Mouse (Mus musculus) olfactory bulb, adult 2 months (tissue): Measurements from ENCODE around the gene 1500011B03Rik. TPM values are rescaled to one million over a fixed set of nuclear protein-coding genes. Genes with fewer than 3 reads are reported as not detected.

Experiments
- H3K27ac ChIP-seq: fragments of 200-500 bp; 2 replicates; pipeline ENCODE4 v1.5.1; 2012; ENCODE audit warnings: low read depth, low read length; ENCODE audit not compliant: insufficient read depth
- H3K4me1 ChIP-seq: fragments of 200-500 bp; 2 replicates; pipeline ENCODE4 v1.6.1; 2012; ENCODE audit warnings: low read length; ENCODE audit not compliant: control insufficient read depth, insufficient read depth
- H3K4me3 ChIP-seq: fragments of 200-500 bp; 2 replicates; pipeline ENCODE4 v1.5.1; 2012; ENCODE audit warnings: mild to moderate bottlenecking, low read depth, low read length, moderate library complexity; ENCODE audit not compliant: insufficient read depth
- CTCF ChIP-seq: fragments of 200-500 bp; IDR thresholded peaks from 2 replicates; pipeline ENCODE4 v1.5.1; 2012; ENCODE audit warnings: low read depth, mild to moderate bottlenecking, low read length, moderate library complexity; ENCODE audit not compliant: insufficient read depth
- POLR2A ChIP-seq: fragments of 200-500 bp; IDR thresholded peaks from 2 replicates; pipeline ENCODE4 v1.6.1; 2012; ENCODE audit warnings: mild to moderate bottlenecking, low read depth, low read length, moderate library complexity; ENCODE audit not compliant: insufficient read depth
- WGBS: fragments of 180-500 bp; shearing (Covaris S2); methylation state at CpG from one replicate; pipeline ENCODE4 v1.1.7; 2018; 5-methylcytosine and 5-hydroxymethylcytosine counted together
- polyA plus RNA-seq: library from polyadenylated mRNA; stranded (reverse); fragments of >200 nt; gene quantifications from 2 replicates; pipeline ENCODE4 v1.2.4, GENCODE M21; 2012; ENCODE audit warnings: low replicate concordance; ENCODE audit not compliant: missing spikeins, insufficient read depth, insufficient read length

The 1500011B03Rik gene
- polyA plus RNA-seq, 1 experiment = not detected

GRCm38 (mm10) chr5:114779956-114780489 is 43.2 kb downstream of the 1500011B03Rik start:
- Histone ChIP-seq H3K4me3 (no peak overlapping the region), H3K4me1 (peaks cover 41% of the 10 kb centered on the region), H3K27ac (no peak overlapping the region)
- TF ChIP-seq CTCF (no peak), POLR2A (no peak)
- 65% methylated on average over 7 of the region's 7 CpGs for WGBS

GRCm38 (mm10) chr5:114776174-114776573 is 47.1 kb downstream of the 1500011B03Rik start:
- TF ChIP-seq POLR2A (no peak), CTCF (no peak)
- Histone ChIP-seq H3K4me1 (peaks cover 28% of the 10 kb centered on the region), H3K27ac (no peak overlapping the region), H3K4me3 (peak overlapping the region; percentile 76; the same call in 1 of the 2 replicates)
- 35% methylated on average over 7 of the region's 7 CpGs for WGBS

- peak within 1 kb of the TSS; percentile 76 for H3K4me3 ChIP-seq
- peaks cover 20% of the 10 kb centered on the region for H3K4me1 ChIP-seq
- H3K27ac ChIP-seq = peak within 1 kb of the TSS; percentile 96
- under 1% methylated on average over 63 of the region's 63 CpGs for WGBS
- TF ChIP-seq POLR2A (no peak), CTCF (no peak)
Observed at GRCm38 (mm10) chr5:114775056-114775979, 48.0 kb downstream of the 1500011B03Rik start, which contains the start of gene Git2. Gene Git2, minus strand, starts transcription at chr5:114775517.

GRCm38 (mm10) chr5:114774403-114775051 is 48.7 kb downstream of the 1500011B03Rik start, which contains the start of gene Ankrd13a:
Gene Ankrd13a, plus strand, starts transcription at chr5:114774677.
- Histone ChIP-seq H3K4me3 (peak within 1 kb of the TSS; percentile 90), H3K4me1 (peaks cover 17% of the 10 kb centered on the region), H3K27ac (peak within 1 kb of the TSS; percentile 96)
- under 1% methylated on average over 72 of the region's 73 CpGs for WGBS
- TF ChIP-seq CTCF = no peak
- TF ChIP-seq POLR2A = peak; percentile 42

GRCm38 (mm10) chr5:114773780-114774179 is 49.5 kb downstream of the 1500011B03Rik start:
- H3K4me3 ChIP-seq = peak overlapping the region; percentile 76
- peak overlapping the region; percentile 78 for H3K27ac ChIP-seq
- under 1% methylated on average over 11 of the region's 11 CpGs for WGBS
- H3K4me1 ChIP-seq = peaks cover 16% of the 10 kb centered on the region
- TF ChIP-seq POLR2A (no peak), CTCF (no peak)

GRCm38 (mm10) chr5:114773211-114773710 is 50.0 kb downstream of the 1500011B03Rik start:
- 2% methylated on average over 49 of the region's 52 CpGs for WGBS
- H3K4me3 ChIP-seq = peak overlapping the region; percentile 90
- TF ChIP-seq CTCF (no peak), POLR2A (peak; percentile 50; the same call in 1 of the 2 replicates)
- peaks cover 14% of the 10 kb centered on the region for H3K4me1 ChIP-seq
- H3K27ac ChIP-seq = peak overlapping the region; percentile 78

GRCm38 (mm10) chr5:114772456-114773203 is 50.6 kb downstream of the 1500011B03Rik start:
- TF ChIP-seq POLR2A (no peak), CTCF (no peak)
- WGBS = under 1% methylated on average over 36 of the region's 57 CpGs
- H3K4me3 ChIP-seq = peak overlapping the region; percentile 90
- peak overlapping the region; percentile 16; the same call in 1 of the 2 replicates for H3K27ac ChIP-seq
- H3K4me1 ChIP-seq = peaks cover 12% of the 10 kb centered on the region

- peaks cover 11% of the 10 kb centered on the region for H3K4me1 ChIP-seq
- 0 out of 2 replicates have a peak overlapping the region, but pooled peaks have one; percentile 9 for H3K4me3 ChIP-seq
- WGBS = 30% methylated on average over 8 of the region's 8 CpGs
- H3K27ac ChIP-seq = no peak overlapping the region; the same call in 1 of the 2 replicates
- no peak for TF ChIP-seq POLR2A
- no peak for TF ChIP-seq CTCF
Observed at GRCm38 (mm10) chr5:114771796-114772195, 51.5 kb downstream of the 1500011B03Rik start.
